15 mouse cellular contexts compared by ENCODE assay signal in genomic region chr3:34637926-34638325, GRCm38 (mm10). TPM values are rescaled to one million over a fixed set of nuclear protein-coding genes. Genes with fewer than 3 reads are reported as not detected.
DNase-seq lines count a peak whose midpoint lies in the region; ATAC-seq lines count a peak whose summit lies in the region.
"Had no signal": no experiment of that assay in that cellular context is flagged by ENCODE, and none has a peak within 500 bp of the region (broad histone marks: within the 10 kb centered on the region; RNA-seq: fewer than 3 reads in every experiment).

No protein-coding gene starts in this region.

- 18% methylated on average over 5 of the region's 5 CpGs for WGBS in neural tube, embryonic 11.5 days
- WGBS in forebrain, embryonic 15.5 days, result 5% methylated on average over 5 of the region's 5 CpGs
- 9% methylated on average over 5 of the region's 5 CpGs for WGBS in midbrain, embryonic 11.5 days

- intact Hi-C loops in heart, postnatal 14 days (cut with DNase I), result loop anchor here (5.0 kb wide), 2 partner anchors 406 to 681 kb away; no protein-coding TSS in a partner anchor

- no peaks in the 10 kb centered on the region for H3K9me3 ChIP-seq in neural tube, embryonic 11.5 days (ENCODE audit: control insufficient read depth, low read length)
- no peaks in the 10 kb centered on the region for H3K9me3 ChIP-seq in forebrain, embryonic 15.5 days
- no peaks in the 10 kb centered on the region for H3K9me3 ChIP-seq in midbrain, embryonic 11.5 days (ENCODE audit: control insufficient read depth, low read length)
- H3K9me3 ChIP-seq: limb, embryonic 13.5 days had no signal

- peak overlapping the region; percentile 42 for H3K4me2 ChIP-seq in neural tube, embryonic 11.5 days (ENCODE audit: low read depth)
- peak overlapping the region; percentile 72 for H3K4me2 ChIP-seq in forebrain, embryonic 15.5 days (replicated peaks)
- peak overlapping the region; percentile 83 for H3K4me2 ChIP-seq in midbrain, embryonic 11.5 days
- H3K4me2 ChIP-seq: limb, embryonic 13.5 days; lung, embryonic 14.5 days had no signal

- peaks cover 22% of the 10 kb centered on the region for H3K4me1 ChIP-seq in neural tube, embryonic 11.5 days (ENCODE audit: control insufficient read depth, insufficient read depth, low read length)
- H3K4me1 ChIP-seq in forebrain, embryonic 15.5 days, result peaks cover 47% of the 10 kb centered on the region
- H3K4me1 ChIP-seq in midbrain, embryonic 11.5 days (ENCODE audit: control insufficient read depth, insufficient read depth, low read length), result peaks cover 43% of the 10 kb centered on the region

- peak overlapping the region; percentile 45 for H3K9ac ChIP-seq in neural tube, embryonic 11.5 days (ENCODE audit: low read length)
- peak overlapping the region; percentile 48 for H3K9ac ChIP-seq in forebrain, embryonic 15.5 days (replicated peaks)
- H3K9ac ChIP-seq in midbrain, embryonic 11.5 days (ENCODE audit: low read length), result peak overlapping the region; percentile 54
- H3K9ac ChIP-seq: limb, embryonic 13.5 days; lung, embryonic 14.5 days had no signal

- peaks cover 9% of the 10 kb centered on the region; the same call in 1 of the 2 replicates for H3K27me3 ChIP-seq in neural tube, embryonic 11.5 days (ENCODE audit: control insufficient read depth, insufficient read depth, low read length)
- no peaks in the 10 kb centered on the region for H3K27me3 ChIP-seq in forebrain, embryonic 15.5 days
- peaks cover 9% of the 10 kb centered on the region for H3K27me3 ChIP-seq in midbrain, embryonic 11.5 days (ENCODE audit: control insufficient read depth, insufficient read depth, low read length)

- no peak for DNase-seq in neural tube, embryonic 11.5 days (ENCODE audit: low spot score)
- no peak for DNase-seq in neural tube, embryonic 10.5 days (ENCODE audit: extremely low spot score, low spot score)
- no peak for DNase-seq in midbrain, embryonic 11.5 days (ENCODE audit: low spot score, missing footprints)
- DNase-seq in thymus, postnatal 25 days, result no peak
- no peak for DNase-seq in left cerebral cortex, adult 8-10 months (ENCODE audit: low spot score in 2 of 2)
- no peak for DNase-seq in heart, postnatal 14 days
- DNase-seq in adrenal gland, adult 18-20 months (ENCODE audit: low spot score in 2 of 2), result no peak
- DNase-seq: lung, embryonic 14.5 days; thymus, adult 2 months had no signal

- peak overlapping the region; percentile 13; the same call in 1 of the 2 replicates for H3K4me3 ChIP-seq in neural tube, embryonic 11.5 days (ENCODE audit: low read depth, low read length)
- H3K4me3 ChIP-seq in forebrain, embryonic 15.5 days, result peak overlapping the region; percentile 41
- peak overlapping the region; percentile 27 for H3K4me3 ChIP-seq in midbrain, embryonic 11.5 days (ENCODE audit: low read depth, low read length)
- H3K4me3 ChIP-seq: limb, embryonic 13.5 days had no signal

- H3K27ac ChIP-seq in neural tube, embryonic 11.5 days (ENCODE audit: low read depth, low read length), result peak overlapping the region; percentile 44; the same call in 1 of the 2 replicates
- H3K27ac ChIP-seq in forebrain, embryonic 15.5 days (replicated peaks), result peak overlapping the region; percentile 90
- peak overlapping the region; percentile 84 for H3K27ac ChIP-seq in midbrain, embryonic 11.5 days (ENCODE audit: low read depth, low read length)
- H3K27ac ChIP-seq: limb, embryonic 13.5 days had no signal

- ATAC-seq in neural tube, embryonic 11.5 days (ENCODE audit: insufficient read depth, low FRiP score, low TSS enrichment), result no peak
- ATAC-seq in forebrain, embryonic 15.5 days (replicated peaks), result no peak
- peak; percentile 17; the same call in 1 of the 2 replicates for ATAC-seq in midbrain, embryonic 11.5 days (ENCODE audit: low FRiP score)

- H3K36me3 ChIP-seq in neural tube, embryonic 11.5 days (ENCODE audit: control insufficient read depth, insufficient read depth, low read length), result no peaks in the 10 kb centered on the region
- no peaks in the 10 kb centered on the region for H3K36me3 ChIP-seq in forebrain, embryonic 15.5 days
- no peaks in the 10 kb centered on the region for H3K36me3 ChIP-seq in midbrain, embryonic 11.5 days (ENCODE audit: control insufficient read depth, insufficient read depth, low read length)
- H3K36me3 ChIP-seq: limb, embryonic 13.5 days had no signal

RNA-seq across cellular contexts. Expression of gene Sox2, which starts 12.3 kb away (rescaled TPM):
- 32.5 and 36.8 TPM in 2 replicates for polyA plus RNA-seq in neural tube, embryonic 11.5 days (2014; fragmentation: Nextera tagmentation; extraction: Ambion mirVana)
- 39.7 and 42.3 TPM in 2 replicates for polyA plus RNA-seq in forebrain, embryonic 15.5 days (2015; fragmentation: Nextera tagmentation; extraction: Ambion mirVana)
- polyA plus RNA-seq in midbrain, embryonic 11.5 days (2014; fragmentation: Nextera tagmentation; extraction: Ambion mirVana), result 48.7 and 49.5 TPM in 2 replicates
- total RNA-seq in left cerebral cortex, adult 8-10 months (2022), result 10 to 100 TPM; 37.0 to 44.0 (median 39.2) TPM
- total RNA-seq in heart, postnatal 14 days (2021), result under 1 TPM in 1 of 2 experiments, not detected in 1; 0.22 TPM
- under 1 TPM; 0.22 to 0.30 TPM for total RNA-seq in adrenal gland, adult 18-20 months (2021)
- total RNA-seq: common myeloid progenitor, adult 5-6 weeks; granulocyte monocyte progenitor cell, adult 5-6 weeks; megakaryocyte-erythroid progenitor cell, adult 5-6 weeks had no signal
- polyA plus RNA-seq: kidney, embryonic 16.5 days had no signal

Comparison
In these comparisons a context has a peak if more than half of its experiments do, and no peak if none do; other contexts are left out.
1. RNA of gene Sox2, which starts 12.3 kb away (total RNA-seq): 37.0 to 44.0 TPM in left cerebral cortex, adult 8-10 months; 0.22 to 0.30 TPM in adrenal gland, adult 18-20 months and 0.22 TPM in heart, postnatal 14 days; every median in the first group is over 10 times any median in the second.
2. Peak in every context shown above with its lines, with median percentiles within 50 percentile points of each other: H3K27ac ChIP-seq, H3K4me2 ChIP-seq, H3K4me3 ChIP-seq and H3K9ac ChIP-seq.